Mouse (Mus musculus): ENCODE measurements around the gene Crygs. TPM values are rescaled to one million over a fixed set of nuclear protein-coding genes. Genes with fewer than 3 reads are reported as not detected.

Gene Crygs
- polyA plus RNA-seq, 2 experiments, result not detected

DNA sequence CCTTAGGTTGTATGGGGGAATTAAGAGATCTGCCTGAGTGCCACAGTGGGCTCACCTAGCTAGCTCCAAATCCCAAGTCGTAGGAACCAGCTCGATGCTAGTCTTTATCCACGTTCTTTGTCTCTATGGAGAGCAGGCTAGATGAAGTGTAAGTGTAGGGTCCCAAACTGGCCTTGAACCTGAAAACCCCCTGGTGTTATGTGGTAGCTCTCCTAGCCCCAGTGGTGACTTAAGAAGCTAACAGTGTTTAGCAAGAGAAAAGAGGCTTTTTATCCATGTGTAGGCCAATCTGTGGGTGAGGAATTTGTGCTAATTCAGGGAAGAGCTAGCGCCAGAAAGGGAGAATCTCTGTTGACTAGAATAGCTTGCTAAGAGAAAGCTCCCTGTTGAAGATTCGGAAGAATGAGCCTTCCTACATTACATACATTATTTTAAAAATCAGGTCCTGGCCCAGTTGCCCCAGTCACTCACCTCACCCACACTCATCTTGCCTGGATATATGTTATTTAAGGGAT lies 35.8 kb downstream of the Crygs start:
- DNase-seq (ENCODE audit: low read depth in 3 of 3, low spot score in 3 of 3) (no peak), ATAC-seq (ENCODE audit: insufficient read depth) (no peak)
- Histone ChIP-seq H3K9ac (replicated peaks) (no peak overlapping the region), H3K27me3 (ENCODE audit: control insufficient read depth, insufficient read depth, low read length) (no peaks in the 10 kb centered on the region), H3K27ac (no peak overlapping the region), H3K9me3 (ENCODE audit: control insufficient read depth, low read length) (no peaks in the 10 kb centered on the region), H3K36me3 (replicated peaks; ENCODE audit: control insufficient read depth, insufficient read depth, low read depth) (no peaks in the 10 kb centered on the region), H3K4me3 (ENCODE audit: insufficient read depth in 1 of 2, low read depth in 2 of 2, low read length in 2 of 2) (no peak overlapping the region), H3K4me1 (replicated peaks; ENCODE audit: control insufficient read depth in 2 of 2, insufficient read depth in 2 of 2, low read length in 1 of 2) (no peaks in the 10 kb centered on the region), H3K4me2 (ENCODE audit: low read depth) (no peak overlapping the region)
- WGBS (ENCODE audit: insufficient replicate concordance), result 56% methylated on average over 5 of the region's 5 CpGs
- no peak for TF ChIP-seq EP300 (IDR thresholded peaks at IDR 0.05; ENCODE audit: low read depth)

DNA sequence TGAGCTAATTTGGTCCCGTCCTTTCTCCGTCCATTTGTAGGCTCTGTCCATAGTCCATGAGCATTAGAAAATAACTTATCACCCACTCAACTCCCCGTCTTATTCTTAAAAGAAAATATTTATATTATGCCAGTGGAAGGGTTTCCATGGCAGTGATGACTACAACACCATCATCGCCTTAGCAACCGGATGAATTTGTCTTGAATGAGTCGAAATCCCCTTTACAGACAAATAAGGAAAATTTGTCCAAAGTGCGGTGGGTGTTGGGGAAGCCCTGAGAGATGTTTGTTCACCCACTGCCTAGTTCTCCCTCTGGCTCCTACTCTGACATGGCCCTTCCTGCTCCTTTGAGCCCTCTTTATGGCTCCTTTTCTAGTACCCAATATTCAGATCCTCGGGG lies 42.7 kb downstream of the Crygs start:
- TF ChIP-seq EP300 (IDR thresholded peaks at IDR 0.05; ENCODE audit: low read depth), result no peak
- no peak for TF ChIP-seq CTCF (IDR thresholded peaks at IDR 0.05; ENCODE audit: low read depth)
- ATAC-seq (ENCODE audit: insufficient read depth) (no peak), DNase-seq (ENCODE audit: low read depth in 3 of 3, low spot score in 3 of 3) (no peak)
- H3K4me3 ChIP-seq (ENCODE audit: insufficient read depth in 1 of 2, low read depth in 2 of 2, low read length in 2 of 2), result no peak overlapping the region
- no peak overlapping the region for H3K4me2 ChIP-seq (ENCODE audit: low read depth)
- no peaks in the 10 kb centered on the region for H3K27me3 ChIP-seq (ENCODE audit: control insufficient read depth, insufficient read depth, low read length)
- no peaks in the 10 kb centered on the region for H3K9me3 ChIP-seq (ENCODE audit: control insufficient read depth, low read length)
- H3K4me1 ChIP-seq (replicated peaks; ENCODE audit: control insufficient read depth in 2 of 2, insufficient read depth in 2 of 2, low read length in 1 of 2), result no peaks in the 10 kb centered on the region
- no peak overlapping the region for H3K9ac ChIP-seq (replicated peaks)
- H3K27ac ChIP-seq, result no peak overlapping the region
- WGBS (ENCODE audit: insufficient replicate concordance), result 73% methylated on average over 8 of the region's 8 CpGs
- no peaks in the 10 kb centered on the region for H3K36me3 ChIP-seq (replicated peaks; ENCODE audit: control insufficient read depth, insufficient read depth, low read depth)

DNA sequence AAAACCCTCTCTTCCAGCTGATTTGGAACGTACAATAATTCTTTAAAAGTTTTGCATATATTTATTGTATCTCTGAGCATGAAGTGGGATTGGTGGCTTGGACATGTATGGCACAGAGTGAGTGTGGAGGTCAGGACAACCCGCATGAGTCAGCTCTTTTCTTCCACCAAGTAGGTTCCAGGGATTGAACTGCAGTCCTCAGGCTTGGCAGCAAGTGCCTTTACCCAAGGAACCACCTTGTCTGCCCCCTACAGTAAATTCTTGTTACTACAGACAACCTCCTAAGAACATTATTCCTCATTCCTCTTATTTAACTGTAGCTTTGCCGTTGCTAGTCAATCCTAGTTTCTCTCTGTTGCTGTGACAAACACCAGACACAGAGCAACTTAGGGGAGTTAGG lies 44.0 kb downstream of the Crygs start:
- no peak for TF ChIP-seq CTCF (IDR thresholded peaks at IDR 0.05; ENCODE audit: low read depth)
- TF ChIP-seq EP300 (IDR thresholded peaks at IDR 0.05; ENCODE audit: low read depth), result no peak
- Histone ChIP-seq H3K4me1 (replicated peaks; ENCODE audit: control insufficient read depth in 2 of 2, insufficient read depth in 2 of 2, low read length in 1 of 2) (no peaks in the 10 kb centered on the region), H3K4me2 (ENCODE audit: low read depth) (no peak overlapping the region), H3K9me3 (ENCODE audit: control insufficient read depth, low read length) (no peaks in the 10 kb centered on the region), H3K27ac (no peak overlapping the region), H3K27me3 (ENCODE audit: control insufficient read depth, insufficient read depth, low read length) (no peaks in the 10 kb centered on the region), H3K36me3 (replicated peaks; ENCODE audit: control insufficient read depth, insufficient read depth, low read depth) (no peaks in the 10 kb centered on the region), H3K4me3 (ENCODE audit: insufficient read depth in 1 of 2, low read depth in 2 of 2, low read length in 2 of 2) (no peak overlapping the region), H3K9ac (replicated peaks) (no peak overlapping the region)
- WGBS (ENCODE audit: insufficient replicate concordance), result 68% methylated on average over 3 of the region's 3 CpGs
- ATAC-seq (ENCODE audit: insufficient read depth) (no peak), DNase-seq (ENCODE audit: low read depth in 3 of 3, low spot score in 3 of 3) (no peak)

DNA sequence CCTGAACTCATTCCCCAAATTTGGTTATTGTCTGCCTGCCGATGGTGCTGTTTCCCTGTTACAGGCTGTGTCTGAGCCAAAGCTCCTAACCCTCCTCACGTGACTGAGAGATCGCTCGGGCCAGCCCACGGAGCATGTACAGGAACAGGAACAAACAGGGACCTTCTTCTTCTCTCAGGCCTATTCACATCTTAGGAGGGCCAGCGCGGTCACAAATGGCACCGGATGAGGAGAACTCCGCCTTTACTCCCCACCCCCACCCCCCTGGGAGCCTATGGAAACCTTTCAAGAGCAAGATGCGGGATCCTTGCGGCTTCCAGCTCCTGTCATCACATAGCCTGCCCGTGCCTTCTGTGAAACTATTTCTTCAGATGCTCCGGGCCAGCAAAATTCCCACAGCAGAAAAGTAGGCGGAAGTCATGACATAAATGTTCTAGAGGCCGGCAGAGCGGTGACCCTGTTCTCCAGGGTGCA lies 44.6 kb downstream of the Crygs start:
- H3K4me1 ChIP-seq (replicated peaks; ENCODE audit: control insufficient read depth in 2 of 2, insufficient read depth in 2 of 2, low read length in 1 of 2), result no peaks in the 10 kb centered on the region
- no peak for ATAC-seq (ENCODE audit: insufficient read depth)
- H3K36me3 ChIP-seq (replicated peaks; ENCODE audit: control insufficient read depth, insufficient read depth, low read depth), result no peaks in the 10 kb centered on the region
- H3K27ac ChIP-seq, result no peak overlapping the region
- H3K9ac ChIP-seq (replicated peaks), result no peak overlapping the region
- H3K4me2 ChIP-seq (ENCODE audit: low read depth), result no peak overlapping the region
- TF ChIP-seq EP300 (IDR thresholded peaks at IDR 0.05; ENCODE audit: low read depth) (no peak), CTCF (IDR thresholded peaks at IDR 0.05; ENCODE audit: low read depth) (no peak)
- DNase-seq (ENCODE audit: low read depth in 3 of 3, low spot score in 3 of 3), result no peak
- no peak overlapping the region for H3K4me3 ChIP-seq (ENCODE audit: insufficient read depth in 1 of 2, low read depth in 2 of 2, low read length in 2 of 2)
- H3K9me3 ChIP-seq (ENCODE audit: control insufficient read depth, low read length), result no peaks in the 10 kb centered on the region
- H3K27me3 ChIP-seq (ENCODE audit: control insufficient read depth, insufficient read depth, low read length), result no peaks in the 10 kb centered on the region
- 62% methylated on average over 16 of the region's 16 CpGs for WGBS (ENCODE audit: insufficient replicate concordance)

DNA sequence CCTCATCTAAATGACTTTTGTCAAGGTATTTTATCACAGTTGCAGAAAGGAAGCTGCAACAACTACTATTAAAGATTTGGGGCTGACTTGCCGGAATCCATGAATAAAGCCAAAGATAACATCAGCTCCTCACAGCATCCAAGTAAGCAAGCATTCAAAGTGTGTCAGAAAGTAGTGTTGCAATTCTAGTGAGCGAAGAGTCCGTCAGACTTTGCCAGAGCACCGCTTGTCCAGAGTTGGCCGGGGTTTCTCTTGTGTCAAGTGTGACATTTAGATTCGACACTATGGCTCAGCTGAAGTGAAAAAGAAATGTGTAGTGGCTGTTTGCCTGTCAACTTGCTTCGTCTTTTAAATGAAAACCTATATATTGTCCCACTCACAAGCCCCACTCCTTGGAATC lies 45.8 kb downstream of the Crygs start:
- no peak overlapping the region for H3K4me3 ChIP-seq (ENCODE audit: insufficient read depth in 1 of 2, low read depth in 2 of 2, low read length in 2 of 2)
- no peak overlapping the region for H3K27ac ChIP-seq
- no peaks in the 10 kb centered on the region for H3K27me3 ChIP-seq (ENCODE audit: control insufficient read depth, insufficient read depth, low read length)
- TF ChIP-seq EP300 (IDR thresholded peaks at IDR 0.05; ENCODE audit: low read depth) (no peak), CTCF (IDR thresholded peaks at IDR 0.05; ENCODE audit: low read depth) (no peak)
- ATAC-seq (ENCODE audit: insufficient read depth), result no peak
- no peaks in the 10 kb centered on the region for H3K36me3 ChIP-seq (replicated peaks; ENCODE audit: control insufficient read depth, insufficient read depth, low read depth)
- H3K9me3 ChIP-seq (ENCODE audit: control insufficient read depth, low read length), result no peaks in the 10 kb centered on the region
- no peaks in the 10 kb centered on the region for H3K4me1 ChIP-seq (replicated peaks; ENCODE audit: control insufficient read depth in 2 of 2, insufficient read depth in 2 of 2, low read length in 1 of 2)
- DNase-seq (ENCODE audit: low read depth in 3 of 3, low spot score in 3 of 3), result no peak
- H3K9ac ChIP-seq (replicated peaks), result no peak overlapping the region
- WGBS (ENCODE audit: insufficient replicate concordance), result 67% methylated on average over 7 of the region's 7 CpGs
- no peak overlapping the region for H3K4me2 ChIP-seq (ENCODE audit: low read depth)

Other genes with a start within 250 kb of the Crygs start
- gene Dgkg, start 154.4 kb downstream of the Crygs start, polyA plus RNA-seq (2012; rRNA removed), result 0.22 and 0.28 TPM in 2 replicates
- gene Dgkg, start 154.4 kb downstream of the Crygs start, polyA plus RNA-seq (2014; fragmentation: Nextera tagmentation; extraction: Ambion mirVana), result 0.46 and 0.80 TPM in 2 replicates
- gene Tbccd1, start 46.1 kb upstream of the Crygs start, polyA plus RNA-seq (2012; rRNA removed), result 20.3 and 25.6 TPM in 2 replicates
- 23.5 and 24.8 TPM in 2 replicates for gene Tbccd1, start 46.1 kb upstream of the Crygs start, polyA plus RNA-seq (2014; fragmentation: Nextera tagmentation; extraction: Ambion mirVana)
- 15.1 and 25.9 TPM in 2 replicates for gene Dnajb11, start 46.3 kb upstream of the Crygs start, polyA plus RNA-seq (2012; rRNA removed)
- 54.3 and 54.9 TPM in 2 replicates for gene Dnajb11, start 46.3 kb upstream of the Crygs start, polyA plus RNA-seq (2014; fragmentation: Nextera tagmentation; extraction: Ambion mirVana)
- 1,135 and 1,143 TPM in 2 replicates for gene Ahsg, start 79.7 kb upstream of the Crygs start, polyA plus RNA-seq (2012; rRNA removed)
- 1,052 and 1,153 TPM in 2 replicates for gene Ahsg, start 79.7 kb upstream of the Crygs start, polyA plus RNA-seq (2014; fragmentation: Nextera tagmentation; extraction: Ambion mirVana)
- gene Fetub, start 106.8 kb upstream of the Crygs start, polyA plus RNA-seq (2012; rRNA removed), result 1.5 and 1.6 TPM in 2 replicates
- gene Fetub, start 106.8 kb upstream of the Crygs start, polyA plus RNA-seq (2014; fragmentation: Nextera tagmentation; extraction: Ambion mirVana), result 2.2 and 2.3 TPM in 2 replicates
- 0.16 and 0.28 TPM in 2 replicates for gene Hrg, start 139.5 kb upstream of the Crygs start, polyA plus RNA-seq (2012; rRNA removed)
- 0.71 and 1.0 TPM in 2 replicates for gene Hrg, start 139.5 kb upstream of the Crygs start, polyA plus RNA-seq (2014; fragmentation: Nextera tagmentation; extraction: Ambion mirVana)
- gene Kng2, start 217.9 kb upstream of the Crygs start, polyA plus RNA-seq (2012; rRNA removed), result 7.9 and 13.3 TPM in 2 replicates
- gene Kng2, start 217.9 kb upstream of the Crygs start, polyA plus RNA-seq (2014; fragmentation: Nextera tagmentation; extraction: Ambion mirVana), result 27.6 and 27.7 TPM in 2 replicates
- 162 and 225 TPM in 2 replicates for gene Kng1, start 246.3 kb upstream of the Crygs start, polyA plus RNA-seq (2012; rRNA removed)
- 513 and 583 TPM in 2 replicates for gene Kng1, start 246.3 kb upstream of the Crygs start, polyA plus RNA-seq (2014; fragmentation: Nextera tagmentation; extraction: Ambion mirVana)

Data from liver, embryonic 14.5 days (tissue).